Mouse (Mus musculus) neural tube, embryonic 13.5 days (tissue): ENCODE results near the gene Alg6. TPM values are rescaled to one million over a fixed set of nuclear protein-coding genes. Genes with fewer than 3 reads are reported as not detected.

Source experiments
- ATAC-seq: fragments of 200-750 bp; cut with Nextera tagmentation; 2 replicates; pipeline ENCODE4 v1.8.0; 2017; ENCODE audit warnings: low read depth, mild to moderate bottlenecking, moderate TSS enrichment, moderate library complexity
- H3K27ac ChIP-seq: fragments of 300-500 bp; sonication (generic); replicated peaks from 2 replicates; pipeline ENCODE4 v1.5.1; 2015; ENCODE audit warnings: moderate library complexity, mild to moderate bottlenecking, inconsistent platforms
- H3K27me3 ChIP-seq: fragments of 300-500 bp; sonication (generic); 2 replicates; pipeline ENCODE4 v1.6.1; 2015; ENCODE audit warnings: mild to moderate bottlenecking, inconsistent platforms
- H3K36me3 ChIP-seq: fragments of 300-500 bp; sonication (generic); 2 replicates; pipeline ENCODE4 v1.6.1; 2015; ENCODE audit warnings: mild to moderate bottlenecking, inconsistent platforms
- H3K4me1 ChIP-seq: fragments of 300-500 bp; sonication (generic); replicated peaks from 2 replicates; pipeline ENCODE4 v1.6.1; 2015; ENCODE audit warnings: inconsistent platforms
- H3K4me2 ChIP-seq: fragments of 300-500 bp; sonication (generic); 2 replicates; pipeline ENCODE4 v1.6.1; 2015; ENCODE audit warnings: inconsistent platforms, mild to moderate bottlenecking, moderate library complexity
- H3K4me3 ChIP-seq: fragments of 300-500 bp; sonication (generic); 2 replicates; pipeline ENCODE4 v1.5.1; 2015; ENCODE audit warnings: mild to moderate bottlenecking, inconsistent platforms
- H3K9ac ChIP-seq: fragments of 300-500 bp; sonication (generic); 2 replicates; pipeline ENCODE4 v1.6.1; 2015; ENCODE audit warnings: moderate library complexity, mild to moderate bottlenecking, inconsistent platforms
- H3K9me3 ChIP-seq: fragments of 300-500 bp; sonication (generic); 2 replicates; pipeline ENCODE4 v1.6.1; 2016; ENCODE audit warnings: inconsistent platforms
- WGBS: fragments of 180-500 bp; shearing (Covaris S2); methylation state at CpG from one replicate; pipeline ENCODE4 v1.1.7; 2015; 5-methylcytosine and 5-hydroxymethylcytosine counted together
- polyA plus RNA-seq: library from polyadenylated mRNA; unstranded; fragments of >200 nt; fragmentation: Nextera tagmentation; extraction: Ambion mirVana; gene quantifications from 2 replicates; pipeline ENCODE4 v1.2.1, GENCODE M21; 2015

Alg6 gene
- polyA plus RNA-seq, 1 experiment from 2014 or later: 9.2 TPM

DNA sequence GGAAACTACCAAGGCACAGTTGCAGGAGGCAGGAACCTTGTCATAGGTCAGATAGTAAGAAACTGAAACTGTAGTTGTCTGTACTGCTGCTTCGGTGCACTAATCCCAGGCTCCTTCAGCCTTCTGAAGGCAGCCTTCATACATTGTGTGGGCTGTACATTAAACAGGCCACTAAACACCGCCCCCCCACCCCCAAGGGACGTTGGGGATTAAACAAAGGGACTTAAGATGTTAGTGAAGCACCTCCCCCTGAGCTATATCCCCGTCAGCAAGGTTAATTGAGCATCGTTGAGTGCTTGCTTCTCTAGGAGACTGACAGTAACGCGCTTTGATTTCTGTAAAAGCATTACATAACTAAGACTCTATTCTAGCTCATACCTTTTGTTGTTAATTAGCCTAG, 24.4 kb downstream of the Alg6 start:
- Histone ChIP-seq H3K27ac (no peak overlapping the region), H3K9ac (no peak overlapping the region), H3K4me1 (0 out of 2 replicates have a peak, but pooled peaks cover 4% of the 10 kb centered on the region), H3K4me3 (no peak overlapping the region), H3K9me3 (no peaks in the 10 kb centered on the region), H3K27me3 (no peaks in the 10 kb centered on the region), H3K4me2 (no peak overlapping the region), H3K36me3 (no peaks in the 10 kb centered on the region)
- no peak for ATAC-seq
- WGBS: 49% methylated on average over 7 of the region's 7 CpGs

DNA sequence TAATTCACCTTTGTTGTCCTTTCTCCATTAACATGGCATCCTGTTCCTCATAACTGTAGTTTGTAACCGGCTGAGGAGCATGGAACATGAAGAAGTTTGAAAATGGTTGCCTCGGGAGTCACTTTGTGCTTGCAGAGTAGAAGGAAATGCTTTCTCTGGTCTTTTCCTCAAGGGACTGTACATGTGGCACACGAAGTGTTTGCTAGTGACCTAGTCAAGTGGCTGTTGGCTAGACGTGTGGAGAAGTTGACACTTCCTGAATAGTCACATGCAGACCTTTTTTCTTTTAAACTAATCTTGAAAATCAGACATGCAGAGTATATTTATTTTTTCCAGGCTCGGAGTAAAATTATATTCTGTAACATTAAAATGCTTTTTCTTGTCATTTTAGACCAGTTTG, 37.0 kb downstream of the Alg6 start:
- ATAC-seq: no peak
- no peak overlapping the region for H3K9ac ChIP-seq
- H3K9me3 ChIP-seq: no peaks in the 10 kb centered on the region
- 89% methylated on average over 5 of the region's 5 CpGs for WGBS
- H3K4me2 ChIP-seq: no peak overlapping the region
- H3K27me3 ChIP-seq: no peaks in the 10 kb centered on the region
- H3K36me3 ChIP-seq: peaks cover 6% of the 10 kb centered on the region
- no peak overlapping the region for H3K27ac ChIP-seq
- H3K4me1 ChIP-seq: no peaks in the 10 kb centered on the region
- no peak overlapping the region for H3K4me3 ChIP-seq

DNA sequence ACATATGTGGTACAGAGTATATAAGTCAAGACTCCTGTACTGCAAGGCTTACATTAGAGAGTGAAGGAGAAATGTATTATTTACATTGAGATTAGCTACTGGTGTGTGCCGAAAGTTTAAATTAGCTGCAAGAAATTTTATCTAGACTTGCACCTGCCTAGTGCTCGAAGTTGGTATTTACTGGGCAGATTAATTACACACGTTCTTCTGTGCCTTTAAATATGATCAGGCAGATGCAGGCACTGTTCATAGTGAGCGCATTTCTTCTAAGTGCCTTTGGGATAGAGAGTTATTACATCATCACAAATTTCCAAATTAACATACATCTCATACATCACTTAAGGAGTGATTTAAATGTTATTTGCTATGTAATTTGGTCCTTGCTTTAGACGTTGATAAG, 50.8 kb downstream of the Alg6 start:
- Histone ChIP-seq H3K36me3 (no peaks in the 10 kb centered on the region), H3K9ac (no peak overlapping the region), H3K4me1 (no peaks in the 10 kb centered on the region; the same call in 1 of the 2 replicates), H3K9me3 (no peaks in the 10 kb centered on the region), H3K27ac (no peak overlapping the region), H3K4me3 (no peak overlapping the region), H3K27me3 (no peaks in the 10 kb centered on the region), H3K4me2 (no peak overlapping the region)
- ATAC-seq: no peak
- 77% methylated on average over 5 of the region's 5 CpGs for WGBS

DNA sequence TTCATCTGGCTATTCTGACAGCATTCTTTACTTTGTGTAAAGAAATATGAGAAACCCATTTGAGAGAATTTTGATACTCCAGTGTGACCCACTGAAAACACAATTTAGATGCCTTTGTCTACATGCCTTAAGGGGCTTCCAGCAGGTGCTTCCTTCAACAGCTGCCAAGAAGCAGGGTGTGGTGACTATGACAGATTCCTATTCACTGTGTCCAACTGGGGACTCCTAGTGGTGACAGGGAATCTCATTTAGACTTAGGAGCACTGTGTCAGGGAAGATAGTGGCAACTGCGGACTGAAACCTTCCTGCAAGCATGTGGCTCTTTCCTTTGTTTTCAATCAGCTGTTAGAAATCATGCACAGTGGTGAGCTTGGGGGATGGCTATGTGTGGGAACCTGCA, 51.3 kb downstream of the Alg6 start:
- Histone ChIP-seq H3K9me3 (no peaks in the 10 kb centered on the region), H3K27ac (no peak overlapping the region), H3K4me1 (no peaks in the 10 kb centered on the region; the same call in 1 of the 2 replicates), H3K9ac (no peak overlapping the region), H3K36me3 (no peaks in the 10 kb centered on the region), H3K4me2 (no peak overlapping the region), H3K27me3 (no peaks in the 10 kb centered on the region), H3K4me3 (no peak overlapping the region)
- WGBS: 26% methylated on average over 1 of the region's 1 CpGs
- no peak; the same call in 1 of the 2 replicates for ATAC-seq

DNA sequence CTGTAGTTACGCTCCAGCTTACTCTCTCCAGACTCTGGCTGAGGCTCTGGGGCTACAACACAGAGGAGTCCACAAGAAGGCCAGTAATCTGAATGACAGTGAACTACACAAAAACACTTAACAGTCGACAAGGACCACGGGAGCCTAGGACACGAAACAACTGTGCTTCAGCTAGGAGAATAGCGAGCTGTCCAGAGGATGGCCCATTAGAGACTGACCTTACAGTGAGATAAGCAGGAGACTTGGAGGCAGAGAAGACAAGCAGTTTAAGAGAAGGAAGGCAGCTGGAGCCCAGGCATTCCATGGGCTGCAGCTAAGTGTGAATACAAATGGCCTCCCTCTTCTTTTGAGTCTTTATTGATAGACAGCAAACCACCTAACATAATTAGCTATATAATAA, 55.1 kb downstream of the Alg6 start:
- no peak overlapping the region for H3K9ac ChIP-seq
- ATAC-seq: no peak
- H3K4me2 ChIP-seq: no peak overlapping the region
- WGBS: 91% methylated on average over 5 of the region's 5 CpGs
- no peak overlapping the region for H3K4me3 ChIP-seq
- H3K4me1 ChIP-seq: no peaks in the 10 kb centered on the region; the same call in 1 of the 2 replicates
- no peaks in the 10 kb centered on the region for H3K36me3 ChIP-seq
- H3K27me3 ChIP-seq: no peaks in the 10 kb centered on the region
- H3K27ac ChIP-seq: no peak overlapping the region
- no peaks in the 10 kb centered on the region for H3K9me3 ChIP-seq

DNA sequence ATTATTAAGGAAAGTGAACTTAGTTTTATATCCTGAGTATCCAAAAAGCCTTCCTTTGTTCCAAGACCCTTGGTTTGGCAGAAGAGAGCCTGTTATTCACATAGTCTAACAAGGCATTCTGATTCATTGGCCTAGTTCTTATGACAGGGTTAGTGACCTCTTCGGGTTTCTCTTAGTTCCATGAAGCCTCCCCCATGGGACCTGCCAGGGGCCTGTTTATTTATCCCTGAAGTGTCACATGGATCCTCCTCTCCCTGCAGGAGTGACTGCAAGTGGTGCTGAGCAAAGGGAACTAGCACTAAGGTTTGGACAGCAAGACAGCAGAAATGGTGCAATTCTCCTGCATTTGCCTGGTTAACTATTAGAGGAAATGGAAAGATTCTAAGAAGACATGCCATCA, 57.6 kb downstream of the Alg6 start:
- no peak for ATAC-seq
- 49% methylated on average over 1 of the region's 1 CpGs for WGBS
- no peaks in the 10 kb centered on the region for H3K27me3 ChIP-seq
- no peaks in the 10 kb centered on the region for H3K9me3 ChIP-seq
- H3K4me1 ChIP-seq: no peaks in the 10 kb centered on the region; the same call in 1 of the 2 replicates
- no peaks in the 10 kb centered on the region for H3K36me3 ChIP-seq
- no peak overlapping the region for H3K9ac ChIP-seq
- no peak overlapping the region for H3K4me2 ChIP-seq
- H3K27ac ChIP-seq: no peak overlapping the region
- no peak overlapping the region for H3K4me3 ChIP-seq

DNA sequence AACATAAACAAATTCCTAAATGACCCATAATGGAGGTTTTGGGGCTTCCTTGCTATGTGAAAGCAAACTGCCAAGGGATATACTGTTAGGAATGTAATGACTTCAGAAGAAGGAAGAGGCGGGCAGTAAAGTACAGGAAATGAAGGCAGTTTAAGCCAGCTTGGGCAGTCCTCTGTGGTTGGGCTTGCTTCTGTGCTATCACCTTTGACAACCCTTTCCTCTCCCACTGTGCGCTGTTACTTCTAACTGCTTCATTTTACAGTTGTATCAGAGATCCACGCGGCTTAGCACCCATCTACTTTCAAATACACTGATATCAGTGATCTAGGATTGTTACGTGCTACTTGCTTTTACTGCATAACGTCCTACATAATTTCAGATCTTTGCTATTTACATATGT, 76.9 kb downstream of the Alg6 start:
- no peaks in the 10 kb centered on the region for H3K4me1 ChIP-seq
- 93% methylated on average over 6 of the region's 6 CpGs for WGBS

More for the DNA sequence above, 76.9 kb downstream of the Alg6 start:
- no peaks in the 10 kb centered on the region for H3K9me3 ChIP-seq
- no peaks in the 10 kb centered on the region for H3K27me3 ChIP-seq
- no peak for ATAC-seq
- H3K4me3 ChIP-seq: no peak overlapping the region
- H3K4me2 ChIP-seq: no peak overlapping the region
- no peak overlapping the region for H3K9ac ChIP-seq
- peaks cover 5% of the 10 kb centered on the region; the same call in 1 of the 2 replicates for H3K36me3 ChIP-seq
- no peak overlapping the region for H3K27ac ChIP-seq

Other genes with a start within 250 kb of the Alg6 start
- 3.7 and 3.8 TPM in 2 replicates for gene Foxd3, start 59.4 kb upstream of the Alg6 start, polyA plus RNA-seq
- 16.5 and 16.9 TPM in 2 replicates for gene Efcab7, start 113.5 kb downstream of the Alg6 start, polyA plus RNA-seq
- 49.4 and 56.7 TPM in 2 replicates for gene Pgm1, start 213.8 kb downstream of the Alg6 start, polyA plus RNA-seq
- gene Itgb3bp, start 214.1 kb downstream of the Alg6 start, polyA plus RNA-seq: 19.7 and 20.5 TPM in 2 replicates